Mouse (Mus musculus) heart, embryonic 11.5 days (tissue): ENCODE results near the gene Dtnbp1. TPM values are rescaled to one million over a fixed set of nuclear protein-coding genes. Genes with fewer than 3 reads are reported as not detected.
A peak's percentile ranks its signal among the peaks of the same experiment; 100 is the strongest.

Experiments
- ATAC-seq: fragments of 200-750 bp; cut with Nextera tagmentation; replicated peaks from 2 replicates; pipeline ENCODE4 v1.8.0; 2017; ENCODE audit warnings: moderate library complexity; ENCODE audit not compliant: insufficient number of reproducible peaks, low FRiP score, low TSS enrichment
- H3K27ac ChIP-seq: fragments of 300-500 bp; sonication (generic); 2 replicates; pipeline ENCODE4 v1.5.1; 2014; ENCODE audit warnings: mild to moderate bottlenecking, low read depth, low read length
- H3K27me3 ChIP-seq: fragments of 300-500 bp; sonication (generic); 2 replicates; pipeline ENCODE4 v1.6.1; 2014; ENCODE audit warnings: mild to moderate bottlenecking, low read length, mixed read lengths; ENCODE audit not compliant: control insufficient read depth, insufficient read depth
- H3K36me3 ChIP-seq: fragments of 300-500 bp; sonication (generic); 2 replicates; pipeline ENCODE4 v1.6.1; 2014; ENCODE audit warnings: mild to moderate bottlenecking, low read length, moderate library complexity, mixed read lengths; ENCODE audit not compliant: control insufficient read depth, insufficient read depth
- H3K4me1 ChIP-seq: fragments of 300-500 bp; sonication (generic); 2 replicates; pipeline ENCODE4 v1.6.1; 2014; ENCODE audit warnings: low read length; ENCODE audit not compliant: control insufficient read depth, insufficient read depth
- H3K4me2 ChIP-seq: fragments of 300-500 bp; sonication (generic); 2 replicates; pipeline ENCODE4 v1.6.1; 2014; ENCODE audit warnings: mild to moderate bottlenecking, moderate library complexity
- H3K4me3 ChIP-seq: fragments of 300-500 bp; sonication (generic); 2 replicates; pipeline ENCODE4 v1.5.1; 2014; ENCODE audit warnings: low read depth, low read length
- H3K9ac ChIP-seq: fragments of 300-500 bp; sonication (generic); 2 replicates; pipeline ENCODE4 v1.6.1; 2014; ENCODE audit warnings: mild to moderate bottlenecking, low read depth, low read length, moderate library complexity
- H3K9me3 ChIP-seq: fragments of 300-500 bp; sonication (generic); replicated peaks from 2 replicates; pipeline ENCODE4 v1.6.1; 2016; ENCODE audit warnings: low read length; ENCODE audit not compliant: control insufficient read depth
- WGBS: fragments of 180-500 bp; shearing (Covaris S2); extraction: QIAGEN DNeasy Blood & Tissue Kit; methylation state at CpG from one replicate; pipeline ENCODE4 v1.1.7; 2014; ENCODE audit not compliant: insufficient replicate concordance; 5-methylcytosine and 5-hydroxymethylcytosine counted together
- polyA plus RNA-seq: library from polyadenylated mRNA; unstranded; fragments of >200 nt; fragmentation: Nextera tagmentation; extraction: Ambion mirVana; gene quantifications from 2 replicates; pipeline ENCODE4 v1.2.1, GENCODE M21; 2014

Dtnbp1 gene
- 64.1 and 67.9 TPM in 2 replicates for polyA plus RNA-seq

- Histone ChIP-seq H3K36me3 (peaks cover 3% of the 10 kb centered on the region; the same call in 1 of the 2 replicates), H3K4me1 (peaks cover 26% of the 10 kb centered on the region), H3K4me2 (peak within 1 kb of the TSS; percentile 84), H3K9me3 (no peaks in the 10 kb centered on the region), H3K27me3 (no peaks in the 10 kb centered on the region), H3K27ac (peak within 1 kb of the TSS; percentile 81), H3K4me3 (peak within 1 kb of the TSS; percentile 92), H3K9ac (peak within 1 kb of the TSS; percentile 92)
- under 1% methylated on average over 65 of the region's 68 CpGs for WGBS
- peak; percentile 87 for ATAC-seq
Measured at GRCm38 (mm10) chr13:45001911-45002615, at the start of gene Dtnbp1. TSS of gene Dtnbp1 (minus strand) at chr13:45002147.

- H3K27ac ChIP-seq, result no peak overlapping the region
- H3K4me2 ChIP-seq, result no peak overlapping the region
- H3K4me3 ChIP-seq, result no peak overlapping the region
- no peaks in the 10 kb centered on the region for H3K9me3 ChIP-seq
- no peaks in the 10 kb centered on the region for H3K27me3 ChIP-seq
- no peak for ATAC-seq
- no peak overlapping the region for H3K9ac ChIP-seq
- H3K36me3 ChIP-seq, result no peaks in the 10 kb centered on the region
- WGBS, result 76% methylated on average over 7 of the region's 7 CpGs
- no peaks in the 10 kb centered on the region for H3K4me1 ChIP-seq
Measured at GRCm38 (mm10) chr13:45049261-45050020, 47.5 kb upstream of the Dtnbp1 start.

GRCm38 (mm10) chr13:45043466-45043865, 41.5 kb upstream of the Dtnbp1 start:
- Histone ChIP-seq H3K9me3 (no peaks in the 10 kb centered on the region), H3K27ac (no peak overlapping the region), H3K4me2 (no peak overlapping the region), H3K27me3 (no peaks in the 10 kb centered on the region), H3K4me3 (no peak overlapping the region), H3K4me1 (no peaks in the 10 kb centered on the region), H3K9ac (no peak overlapping the region), H3K36me3 (no peaks in the 10 kb centered on the region)
- 61% methylated on average over 3 of the region's 3 CpGs for WGBS
- no peak for ATAC-seq

- Histone ChIP-seq H3K4me2 (no peak overlapping the region), H3K27ac (no peak overlapping the region), H3K36me3 (no peaks in the 10 kb centered on the region), H3K27me3 (no peaks in the 10 kb centered on the region), H3K4me1 (no peaks in the 10 kb centered on the region), H3K4me3 (no peak overlapping the region), H3K9ac (no peak overlapping the region), H3K9me3 (no peaks in the 10 kb centered on the region)
- 78% methylated on average over 7 of the region's 7 CpGs for WGBS
- ATAC-seq, result no peak
Measured at GRCm38 (mm10) chr13:45040741-45041140, 38.8 kb upstream of the Dtnbp1 start.

GRCm38 (mm10) chr13:45040195-45040594, 38.2 kb upstream of the Dtnbp1 start:
- 56% methylated on average over 4 of the region's 4 CpGs for WGBS
- no peak overlapping the region for H3K27ac ChIP-seq
- no peaks in the 10 kb centered on the region for H3K27me3 ChIP-seq
- no peak overlapping the region for H3K9ac ChIP-seq
- H3K36me3 ChIP-seq, result no peaks in the 10 kb centered on the region
- H3K4me2 ChIP-seq, result no peak overlapping the region
- no peak for ATAC-seq
- no peaks in the 10 kb centered on the region for H3K9me3 ChIP-seq
- H3K4me3 ChIP-seq, result no peak overlapping the region
- H3K4me1 ChIP-seq, result no peaks in the 10 kb centered on the region

GRCm38 (mm10) chr13:45036417-45036816, 34.5 kb upstream of the Dtnbp1 start:
- no peak for ATAC-seq
- 78% methylated on average over 4 of the region's 4 CpGs for WGBS
- Histone ChIP-seq H3K4me3 (no peak overlapping the region), H3K9me3 (no peaks in the 10 kb centered on the region), H3K27ac (no peak overlapping the region), H3K9ac (no peak overlapping the region), H3K4me1 (peaks cover under 1% of the 10 kb centered on the region), H3K36me3 (no peaks in the 10 kb centered on the region), H3K4me2 (no peak overlapping the region), H3K27me3 (no peaks in the 10 kb centered on the region)

- ATAC-seq, result no peak
- no peak overlapping the region for H3K4me3 ChIP-seq
- no peak overlapping the region for H3K27ac ChIP-seq
- peaks cover 3% of the 10 kb centered on the region for H3K4me1 ChIP-seq
- no peak overlapping the region for H3K9ac ChIP-seq
- H3K9me3 ChIP-seq, result no peaks in the 10 kb centered on the region
- no peaks in the 10 kb centered on the region for H3K36me3 ChIP-seq
- H3K27me3 ChIP-seq, result no peaks in the 10 kb centered on the region
- no peak overlapping the region for H3K4me2 ChIP-seq
- WGBS, result 73% methylated on average over 7 of the region's 7 CpGs
Measured at GRCm38 (mm10) chr13:45034759-45035158, 32.8 kb upstream of the Dtnbp1 start.

GRCm38 (mm10) chr13:45033360-45033759, 31.4 kb upstream of the Dtnbp1 start:
- Histone ChIP-seq H3K9me3 (no peaks in the 10 kb centered on the region), H3K9ac (no peak overlapping the region), H3K36me3 (no peaks in the 10 kb centered on the region), H3K27ac (no peak overlapping the region), H3K4me1 (peaks cover 3% of the 10 kb centered on the region), H3K4me2 (no peak overlapping the region), H3K4me3 (no peak overlapping the region), H3K27me3 (no peaks in the 10 kb centered on the region)
- no peak for ATAC-seq
- WGBS, result 89% methylated on average over 10 of the region's 10 CpGs
